Mouse (Mus musculus): ENCODE measurements around the gene Slc7a11.

DNA sequence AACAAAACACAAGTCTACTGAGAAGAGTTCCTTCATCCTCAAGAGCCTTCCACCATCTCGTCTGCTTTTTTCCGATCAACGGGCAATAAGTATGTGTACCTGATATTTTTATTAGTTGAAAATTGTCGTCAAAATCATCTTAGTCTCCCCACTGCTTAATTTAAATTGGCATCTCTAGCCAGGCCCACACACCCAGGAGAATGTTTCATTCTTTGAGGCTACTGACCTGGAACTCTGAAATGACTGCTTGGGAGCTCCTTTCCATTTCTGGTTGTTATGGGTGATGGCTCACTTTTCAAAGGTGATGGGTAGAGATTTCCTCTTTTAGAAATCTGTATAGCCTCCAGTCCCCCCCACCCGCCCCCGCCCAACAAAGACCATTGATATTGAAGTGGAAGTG lies 54.6 kb downstream of the Slc7a11 start:
- TF ChIP-seq CTCF (IDR thresholded peaks at IDR 0.05; ENCODE audit: insufficient read depth, low read depth, low read length) = no peak
- no peak for TF ChIP-seq POLR2A (IDR thresholded peaks at IDR 0.05; ENCODE audit: insufficient read depth, low read depth, low read length)
